7 mouse cellular contexts compared by ENCODE assay signal in genomic region chr14:25609355-25609754, GRCm38 (mm10).
DNase-seq lines count a peak whose midpoint lies in the region; ATAC-seq and TF ChIP-seq lines count a peak whose summit lies in the region.

No protein-coding gene starts in this region.

- ATAC-seq in forebrain, embryonic 15.5 days (replicated peaks), result no peak
- no peak for ATAC-seq in limb, embryonic 13.5 days (ENCODE audit: low FRiP score, low read depth)

- H3K9ac ChIP-seq in forebrain, embryonic 15.5 days (replicated peaks), result peak overlapping the region; percentile 12; the same call in 1 of the 2 replicates
- peak overlapping the region; percentile 4; the same call in 1 of the 2 replicates for H3K9ac ChIP-seq in limb, embryonic 13.5 days

- H3K27me3 ChIP-seq in forebrain, embryonic 15.5 days, result no peaks in the 10 kb centered on the region
- H3K27me3 ChIP-seq in limb, embryonic 13.5 days, result no peaks in the 10 kb centered on the region
- no peaks in the 10 kb centered on the region for H3K27me3 ChIP-seq in thymus, adult 2 months (ENCODE audit: control insufficient read depth, insufficient read depth, low read length)

- H3K4me2 ChIP-seq in forebrain, embryonic 15.5 days (replicated peaks), result peak overlapping the region; percentile 98
- H3K4me2 ChIP-seq in limb, embryonic 13.5 days (replicated peaks), result peak overlapping the region; percentile 44

- DNase-seq in right cerebral cortex, postnatal 10 days (ENCODE audit: low spot score in 2 of 2), result peak; percentile 58 to 72
- no peak for DNase-seq in right cerebral cortex, postnatal 14 days
- peak; percentile 64 for DNase-seq in thymus, adult 2 months
- no peak for DNase-seq in cerebellum, adult 9-11 months
- DNase-seq in ovary, postnatal 10 days (ENCODE audit: low spot score), result no peak

- H3K4me1 ChIP-seq in forebrain, embryonic 15.5 days, result peaks cover 79% of the 10 kb centered on the region
- H3K4me1 ChIP-seq in limb, embryonic 13.5 days, result peaks cover 87% of the 10 kb centered on the region
- H3K4me1 ChIP-seq in thymus, adult 2 months (replicated peaks; ENCODE audit: control insufficient read depth, insufficient read depth, low read length), result peaks cover 34% of the 10 kb centered on the region

- H3K36me3 ChIP-seq in forebrain, embryonic 15.5 days, result no peaks in the 10 kb centered on the region
- peaks cover 13% of the 10 kb centered on the region for H3K36me3 ChIP-seq in limb, embryonic 13.5 days
- no peaks in the 10 kb centered on the region for H3K36me3 ChIP-seq in thymus, adult 2 months (ENCODE audit: control insufficient read depth, insufficient read depth, low read length)

- no peaks in the 10 kb centered on the region for H3K9me3 ChIP-seq in forebrain, embryonic 15.5 days
- H3K9me3 ChIP-seq in limb, embryonic 13.5 days, result no peaks in the 10 kb centered on the region

- no peak for TF ChIP-seq CTCF in thymus, adult 2 months (IDR thresholded peaks at IDR 0.05; ENCODE audit: borderline replicate concordance, control insufficient read depth, extremely low read depth, insufficient read depth, low read length, poor library complexity)

- WGBS in forebrain, embryonic 15.5 days, result 62% methylated on average over 7 of the region's 7 CpGs
- WGBS in limb, embryonic 13.5 days, result 60% methylated on average over 7 of the region's 7 CpGs
- 5% methylated on average over 7 of the region's 7 CpGs for WGBS in thymus, adult 2 months

- H3K4me3 ChIP-seq in forebrain, embryonic 15.5 days, result peak overlapping the region; percentile 26
- H3K4me3 ChIP-seq in limb, embryonic 13.5 days, result no peak overlapping the region
- H3K4me3 ChIP-seq in thymus, adult 2 months (ENCODE audit: control insufficient read depth, insufficient read depth, low read length), result no peak overlapping the region

- H3K27ac ChIP-seq in forebrain, embryonic 15.5 days (replicated peaks), result peak overlapping the region; percentile 38; the same call in 1 of the 2 replicates
- H3K27ac ChIP-seq in limb, embryonic 13.5 days, result no peak overlapping the region; the same call in 1 of the 2 replicates
- no peak overlapping the region for H3K27ac ChIP-seq in thymus, adult 2 months (ENCODE audit: control insufficient read depth, insufficient read depth, low read length)

- TF ChIP-seq POLR2A in thymus, adult 2 months (IDR thresholded peaks at IDR 0.05; ENCODE audit: control insufficient read depth, extremely low read depth, insufficient read depth, low read length, poor library complexity), result no peak

Comparison
In these comparisons a context has a peak if more than half of its experiments do, and no peak if none do; other contexts are left out.
1. DNase-seq: peak in right cerebral cortex, postnatal 10 days (2 of 2) and thymus, adult 2 months (single experiment); none in right cerebral cortex, postnatal 14 days (single experiment), cerebellum, adult 9-11 months (single experiment) and ovary, postnatal 10 days (single experiment).